Mouse (Mus musculus) testis, adult 2 months (tissue): ENCODE data around the gene Nup210.

Source experiments
- CTCF ChIP-seq: fragments of 200-500 bp; IDR thresholded peaks from 2 replicates; pipeline ENCODE4 v1.5.1; 2012; ENCODE audit warnings: low read depth, mild to moderate bottlenecking, inconsistent platforms, low read length, moderate library complexity; ENCODE audit not compliant: control insufficient read depth, insufficient read depth, insufficient replicate concordance
- POLR2A ChIP-seq: fragments of 200-500 bp; IDR thresholded peaks from 2 replicates; pipeline ENCODE4 v1.6.1; 2012; ENCODE audit warnings: low read depth, mild to moderate bottlenecking, inconsistent platforms, low read length, moderate library complexity; ENCODE audit not compliant: control insufficient read depth

DNA sequence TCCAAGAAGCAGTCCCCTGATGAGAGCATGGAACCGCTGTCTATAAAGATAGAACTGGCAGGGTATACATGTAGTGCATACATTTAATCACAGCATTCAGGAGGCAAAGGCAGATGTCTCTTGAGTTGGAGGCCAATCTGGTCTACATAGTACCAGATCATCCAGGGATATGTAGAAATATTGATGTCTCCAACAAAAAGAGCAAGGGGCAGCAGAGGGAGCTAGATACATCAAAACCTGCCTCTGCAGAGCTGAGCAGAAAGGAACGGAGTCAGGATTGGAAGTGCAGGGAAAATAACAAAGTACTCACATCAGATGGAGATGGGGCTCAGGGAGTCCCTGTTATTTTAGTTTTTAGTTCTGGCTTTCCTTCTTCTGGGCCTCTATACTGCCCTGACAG lies 48.0 kb upstream of the Nup210 start:
- TF ChIP-seq CTCF (no peak), POLR2A (no peak)
